Mouse (Mus musculus): ENCODE results near the gene Pcdh10. TPM values are rescaled to one million over a fixed set of nuclear protein-coding genes. Genes with fewer than 3 reads are reported as not detected.

The Pcdh10 gene
- polyA plus RNA-seq, 1 experiment from 2014 or later = 5.1 TPM

DNA sequence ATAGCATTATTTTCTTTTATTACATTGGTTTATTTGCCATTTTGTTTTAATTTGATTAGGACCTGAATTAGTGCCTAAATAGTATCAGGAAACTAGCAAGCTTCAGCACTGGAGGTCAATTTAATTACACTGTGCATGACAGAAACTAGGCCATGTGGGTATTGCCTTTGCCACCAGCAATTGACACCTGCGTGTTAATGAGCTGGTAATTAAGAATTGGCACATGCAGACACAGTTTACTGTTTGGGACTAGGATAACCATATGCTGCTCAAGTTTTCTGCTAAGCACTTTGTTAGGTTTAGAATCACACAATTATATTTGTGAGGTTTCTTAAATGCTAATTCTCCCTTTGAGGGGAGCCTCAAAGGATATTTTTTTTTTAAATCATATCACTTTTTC lies 53.5 kb downstream of the Pcdh10 start:
- no peaks in the 10 kb centered on the region for H3K4me1 ChIP-seq (ENCODE audit: control insufficient read depth, insufficient read depth, low read length)
- ATAC-seq (ENCODE audit: insufficient read depth, low FRiP score, low TSS enrichment) (no peak), DNase-seq (ENCODE audit: low spot score) (no peak)
- no peak overlapping the region for H3K27ac ChIP-seq (ENCODE audit: low read depth, low read length)
- H3K4me2 ChIP-seq (ENCODE audit: low read depth) = no peak overlapping the region
- WGBS = 48% methylated on average over 1 of the region's 1 CpGs
- H3K9me3 ChIP-seq (ENCODE audit: control insufficient read depth, low read length) = no peaks in the 10 kb centered on the region
- H3K4me3 ChIP-seq (ENCODE audit: low read depth, low read length) = no peak overlapping the region
- H3K36me3 ChIP-seq (ENCODE audit: control insufficient read depth, insufficient read depth, low read length) = no peaks in the 10 kb centered on the region
- no peak overlapping the region for H3K9ac ChIP-seq (ENCODE audit: low read length)
- H3K27me3 ChIP-seq (ENCODE audit: control insufficient read depth, insufficient read depth, low read length) = no peaks in the 10 kb centered on the region

DNA sequence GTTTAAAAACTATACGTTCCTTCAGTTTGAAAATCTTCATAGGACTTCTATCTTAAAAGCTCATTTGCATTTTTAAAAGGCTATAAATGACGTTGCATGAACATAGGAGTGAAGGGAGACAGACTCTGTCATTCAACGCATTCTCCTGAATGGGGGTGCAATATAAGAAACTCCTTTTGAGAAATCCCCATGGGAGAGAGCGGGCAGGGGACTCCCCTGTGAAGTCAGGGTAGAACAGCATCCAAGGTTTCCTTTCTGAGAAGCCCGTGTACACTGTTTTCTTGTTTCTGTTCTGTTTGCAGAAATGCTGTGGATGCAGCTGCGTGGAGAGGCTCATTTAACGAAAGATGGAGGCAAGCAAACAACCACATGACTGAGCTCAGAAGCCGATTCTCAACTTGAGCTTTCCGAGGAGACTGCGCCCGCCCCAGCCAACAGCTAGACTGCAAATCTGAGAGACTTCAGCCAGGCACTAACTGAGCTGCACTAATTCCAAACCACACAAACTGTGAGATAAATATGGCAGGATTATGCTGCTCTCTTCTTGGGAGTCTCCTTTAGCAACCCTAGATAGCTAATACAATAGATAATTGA lies 54.1 kb downstream of the Pcdh10 start:
- no peak overlapping the region for H3K4me3 ChIP-seq (ENCODE audit: low read depth, low read length)
- ATAC-seq (ENCODE audit: insufficient read depth, low FRiP score, low TSS enrichment) = no peak
- H3K4me2 ChIP-seq (ENCODE audit: low read depth) = no peak overlapping the region
- H3K9ac ChIP-seq (ENCODE audit: low read length) = no peak overlapping the region
- H3K4me1 ChIP-seq (ENCODE audit: control insufficient read depth, insufficient read depth, low read length) = no peaks in the 10 kb centered on the region
- no peaks in the 10 kb centered on the region for H3K36me3 ChIP-seq (ENCODE audit: control insufficient read depth, insufficient read depth, low read length)
- H3K27me3 ChIP-seq (ENCODE audit: control insufficient read depth, insufficient read depth, low read length) = no peaks in the 10 kb centered on the region
- H3K9me3 ChIP-seq (ENCODE audit: control insufficient read depth, low read length) = no peaks in the 10 kb centered on the region
- no peak for DNase-seq (ENCODE audit: low spot score)
- WGBS = 45% methylated on average over 11 of the region's 11 CpGs
- H3K27ac ChIP-seq (ENCODE audit: low read depth, low read length) = no peak overlapping the region

Data from neural tube, embryonic 11.5 days (tissue).